Mouse (Mus musculus): ENCODE measurements around the gene Galk1.

- TF ChIP-seq CTCF (IDR thresholded peaks at IDR 0.05; ENCODE audit: low read depth): no peak
- TF ChIP-seq EP300 (optimal IDR thresholded peaks at IDR 0.05): no peak
These were observed 17.3 kb downstream of the Galk1 start for GRCm38 (mm10) chr11:115995256-115995655.
